Mouse (Mus musculus) spleen, embryonic (tissue): Measurements from ENCODE around the gene Eed.

Experiments
- CTCF ChIA-PET: fragments of 350-600 bp; sonication (Branson Sonifier 250); formaldehyde crosslinking; loops from one replicate; lab custom pipeline; 2022; lab: Charles Lee

Gene Eed

GRCm38 (mm10) chr7:89983441-89983840 is 2.7 kb upstream of the Eed start:
- CTCF ChIA-PET = no interaction called here

- CTCF ChIA-PET = no interaction called here
Observed at GRCm38 (mm10) chr7:89981557-89981956, 774 bp upstream of the Eed start.

- CTCF ChIA-PET = no interaction called here
Observed at GRCm38 (mm10) chr7:89980133-89980484, 674 bp downstream of the Eed start.

DNA sequence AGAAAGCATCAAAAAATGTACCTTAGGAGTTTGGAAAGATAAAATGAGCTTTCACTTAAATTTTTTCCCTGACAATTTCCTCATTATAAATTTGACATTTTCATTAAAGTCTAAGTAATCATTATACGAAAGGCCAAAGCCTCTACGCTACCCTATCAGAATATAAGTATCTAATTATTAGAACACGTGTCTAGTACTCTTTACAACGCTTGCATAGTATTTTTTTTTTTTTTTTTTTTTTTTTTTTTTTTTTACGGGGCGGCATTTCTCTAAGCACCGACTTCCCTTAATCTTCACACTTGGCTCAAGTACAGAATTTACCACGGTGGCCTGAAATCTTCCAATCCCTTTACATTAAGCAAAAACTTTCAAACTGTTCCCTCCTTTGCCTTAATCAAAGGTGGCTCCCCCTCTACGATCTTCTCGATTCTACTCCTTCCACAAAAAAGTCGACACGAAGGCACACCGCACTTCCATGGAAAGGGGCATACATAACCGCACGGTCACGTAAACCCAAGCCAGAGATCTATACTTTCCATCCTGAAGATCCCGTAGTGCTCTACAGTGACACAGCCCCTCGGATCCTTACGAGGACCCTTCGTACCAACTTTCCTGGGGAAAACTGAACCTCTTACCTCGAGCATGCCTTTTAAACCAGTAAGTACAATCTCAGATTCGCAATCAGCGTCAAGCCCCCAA is 1.2 kb downstream of the Eed start:
- CTCF ChIA-PET = interaction anchor here (0.7 kb wide), 1 partner anchor 40 kb away, joined by 9 read pairs; no protein-coding TSS in a partner anchor

- CTCF ChIA-PET = no interaction called here
Observed at GRCm38 (mm10) chr7:89976796-89977195, 4.0 kb downstream of the Eed start.

DNA sequence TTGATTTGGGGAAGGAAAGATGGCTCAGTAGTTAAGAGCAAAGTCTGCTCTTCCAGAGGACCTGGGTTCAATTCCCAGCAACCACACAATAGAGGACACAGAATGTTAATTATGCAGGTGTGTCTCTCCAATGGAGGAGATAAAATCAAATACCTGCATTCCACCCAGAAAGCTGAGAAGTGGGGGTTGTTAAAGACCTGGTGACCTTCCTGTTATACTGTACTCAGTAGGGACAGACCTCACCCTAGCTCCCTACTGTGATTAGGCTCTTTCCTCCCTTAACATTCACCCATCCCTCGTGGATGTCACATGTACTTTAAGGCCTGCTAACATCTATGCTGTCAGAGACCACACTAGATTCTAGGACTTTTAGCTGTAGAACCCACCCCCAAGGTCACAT is 5.2 kb downstream of the Eed start:
- CTCF ChIA-PET = no interaction called here

- CTCF ChIA-PET = no interaction called here
Observed at GRCm38 (mm10) chr7:89967235-89967634, 13.5 kb downstream of the Eed start.

- CTCF ChIA-PET = no interaction called here
Observed at GRCm38 (mm10) chr7:89966771-89967170, 14.0 kb downstream of the Eed start.

- CTCF ChIA-PET = no interaction called here
Observed at GRCm38 (mm10) chr7:89963135-89963534, 17.6 kb downstream of the Eed start.

- CTCF ChIA-PET = no interaction called here
Observed at GRCm38 (mm10) chr7:89957300-89957699, 23.5 kb downstream of the Eed start.

GRCm38 (mm10) chr7:89954261-89954660 is 26.5 kb downstream of the Eed start:
- CTCF ChIA-PET = no interaction called here

DNA sequence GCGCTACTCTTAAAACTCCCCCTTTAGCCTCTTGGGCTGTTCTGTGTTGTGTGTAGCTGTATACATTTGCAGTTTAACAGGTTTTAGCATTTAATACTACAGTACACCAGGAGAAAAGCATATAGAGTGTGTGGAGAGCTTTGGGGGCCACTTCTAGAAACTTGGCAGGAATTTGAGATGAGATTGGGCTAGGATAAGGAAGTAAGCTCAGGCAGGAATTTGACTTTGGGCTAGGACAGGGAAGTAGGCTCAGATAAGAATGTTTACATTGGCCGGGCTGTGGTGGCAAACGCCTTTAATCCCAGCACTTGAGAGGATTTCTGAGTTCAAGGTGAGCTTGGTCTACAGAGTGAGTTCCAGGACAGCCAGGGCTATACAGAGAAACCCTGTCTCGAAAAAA is 31.4 kb downstream of the Eed start:
- CTCF ChIA-PET = interaction anchor here (0.5 to 0.7 kb wide), 2 partner anchors 9 to 194 kb away, joined by 3 to 14 read pairs; no protein-coding TSS in a partner anchor

- CTCF ChIA-PET = no interaction called here
Observed at GRCm38 (mm10) chr7:89948026-89948425, 32.8 kb downstream of the Eed start.

- CTCF ChIA-PET = interaction anchor here (0.6 kb wide), 1 partner anchor 8 kb away, joined by 14 read pairs; no protein-coding TSS in a partner anchor
Observed at GRCm38 (mm10) chr7:89940571-89941463, 40.0 kb downstream of the Eed start, which contains the start of gene Hikeshi. Gene Hikeshi, minus strand, starts transcription at chr7:89941204.

DNA sequence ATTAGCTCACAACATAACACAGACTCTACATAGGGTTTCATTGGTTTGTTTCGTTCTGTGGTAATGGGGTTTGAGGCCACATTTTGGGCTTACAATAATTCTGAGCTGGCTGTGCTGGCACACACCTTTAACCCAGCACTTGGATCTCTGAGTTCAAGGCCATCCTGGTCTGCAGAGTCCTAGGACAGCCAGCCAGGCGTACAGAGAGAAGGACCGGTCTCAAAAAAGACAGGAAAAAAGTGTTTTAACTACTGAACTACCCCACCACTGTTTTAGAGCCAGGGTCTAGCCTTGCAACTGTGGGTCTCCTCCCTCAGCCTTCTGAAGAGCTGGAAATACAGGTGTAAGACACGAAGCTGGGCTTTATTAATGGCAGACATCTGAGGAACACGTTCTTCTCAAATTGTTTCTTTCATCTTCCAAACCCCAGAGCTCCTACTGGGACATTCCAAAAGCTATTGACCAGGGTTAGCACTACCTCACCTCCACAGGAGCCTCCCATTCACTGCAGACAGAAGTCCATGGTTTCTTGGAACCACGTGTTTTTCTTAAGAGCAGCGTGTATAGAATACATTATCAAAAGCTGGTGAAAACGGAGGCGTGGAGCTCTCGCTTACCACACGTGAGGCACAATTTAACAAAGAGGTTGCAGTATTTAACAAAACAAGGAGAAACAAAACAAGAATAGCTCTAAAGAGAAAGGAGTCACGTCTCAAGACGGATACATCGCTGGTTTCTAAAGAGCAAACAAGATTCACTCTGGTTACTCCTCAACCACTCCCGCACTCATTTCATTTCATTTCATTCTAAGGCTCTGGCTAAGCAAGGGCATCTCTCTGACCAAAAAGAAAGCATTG is 41.1 kb downstream of the Eed start:
- CTCF ChIA-PET = interaction anchor here (0.5 to 0.6 kb wide), 2 partner anchors 9 to 40 kb away, joined by 9 to 14 read pairs; no protein-coding TSS in a partner anchor

DNA sequence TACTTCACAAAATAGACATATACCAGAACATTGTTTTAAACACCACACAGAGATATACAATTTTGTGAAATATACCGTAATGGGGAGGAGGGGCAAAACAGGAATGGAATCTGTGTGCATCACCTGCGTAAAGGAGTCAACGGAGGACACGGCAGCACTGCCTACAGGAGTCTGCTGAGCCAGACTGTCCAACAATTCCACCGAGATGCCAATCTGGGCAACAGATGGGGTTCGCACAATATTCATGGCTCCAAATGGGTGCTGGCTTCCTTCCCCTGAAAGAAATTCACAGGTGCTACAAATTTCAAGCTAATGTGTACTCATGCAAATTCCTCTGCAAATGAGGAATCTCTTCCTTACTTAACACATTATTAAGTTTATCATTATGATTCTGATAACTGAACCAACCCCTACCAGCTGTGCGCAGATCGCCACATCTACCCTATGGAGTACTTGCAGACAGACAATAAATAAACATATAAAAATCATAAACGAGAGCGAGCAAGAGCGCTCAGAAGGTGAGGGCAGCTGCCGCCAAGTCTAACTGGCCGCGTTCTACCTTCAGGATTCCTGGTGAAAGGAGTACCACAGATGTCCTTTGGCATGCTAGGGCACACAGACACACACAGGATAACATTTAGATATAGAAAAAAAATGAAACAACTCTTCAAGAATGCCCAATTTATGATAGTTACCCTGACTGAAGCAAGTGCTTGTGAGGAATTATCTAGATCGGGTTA is 57.2 kb downstream of the Eed start:
- CTCF ChIA-PET = no interaction called here

DNA sequence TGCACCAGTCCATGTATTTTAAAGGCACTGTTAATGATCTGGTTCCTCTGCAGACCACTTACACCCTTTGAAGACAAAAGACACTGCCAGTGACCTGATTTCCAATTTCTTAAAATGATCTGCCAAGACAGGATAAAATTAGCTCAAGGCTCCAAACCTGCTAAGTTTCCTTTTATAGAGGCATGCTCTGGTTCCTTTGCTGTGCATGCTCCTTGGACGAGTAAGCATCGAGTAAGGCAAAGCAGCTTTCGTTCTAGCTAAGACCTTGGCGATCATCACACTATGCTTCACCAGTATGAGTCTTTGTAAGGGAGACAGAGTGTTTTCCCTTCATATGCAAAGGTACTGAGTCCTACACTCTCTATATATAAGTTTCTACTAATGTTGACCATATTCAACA is 63.0 kb downstream of the Eed start:
- CTCF ChIA-PET = no interaction called here

DNA sequence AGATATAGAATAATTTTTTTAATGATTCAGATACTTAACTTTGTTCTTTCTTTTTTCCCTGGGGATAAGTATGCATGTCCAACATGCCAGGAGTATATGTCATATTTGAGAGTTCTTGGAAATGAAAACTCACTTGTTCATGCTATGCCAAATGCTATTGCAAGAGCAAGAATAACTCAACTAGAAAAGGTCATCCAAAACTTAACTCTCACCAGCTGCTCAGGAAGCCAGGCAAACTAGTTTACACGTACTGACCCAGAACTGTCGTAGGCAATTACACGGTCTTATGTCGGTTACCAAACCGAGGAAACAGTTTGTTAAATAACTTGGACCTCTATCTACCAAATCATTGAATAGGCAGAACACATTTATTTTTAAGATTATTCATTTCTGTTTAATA is 64.1 kb downstream of the Eed start:
- CTCF ChIA-PET = interaction anchor here (0.8 kb wide), 1 partner anchor 21 kb away, joined by 3 read pairs; no protein-coding TSS in a partner anchor

DNA sequence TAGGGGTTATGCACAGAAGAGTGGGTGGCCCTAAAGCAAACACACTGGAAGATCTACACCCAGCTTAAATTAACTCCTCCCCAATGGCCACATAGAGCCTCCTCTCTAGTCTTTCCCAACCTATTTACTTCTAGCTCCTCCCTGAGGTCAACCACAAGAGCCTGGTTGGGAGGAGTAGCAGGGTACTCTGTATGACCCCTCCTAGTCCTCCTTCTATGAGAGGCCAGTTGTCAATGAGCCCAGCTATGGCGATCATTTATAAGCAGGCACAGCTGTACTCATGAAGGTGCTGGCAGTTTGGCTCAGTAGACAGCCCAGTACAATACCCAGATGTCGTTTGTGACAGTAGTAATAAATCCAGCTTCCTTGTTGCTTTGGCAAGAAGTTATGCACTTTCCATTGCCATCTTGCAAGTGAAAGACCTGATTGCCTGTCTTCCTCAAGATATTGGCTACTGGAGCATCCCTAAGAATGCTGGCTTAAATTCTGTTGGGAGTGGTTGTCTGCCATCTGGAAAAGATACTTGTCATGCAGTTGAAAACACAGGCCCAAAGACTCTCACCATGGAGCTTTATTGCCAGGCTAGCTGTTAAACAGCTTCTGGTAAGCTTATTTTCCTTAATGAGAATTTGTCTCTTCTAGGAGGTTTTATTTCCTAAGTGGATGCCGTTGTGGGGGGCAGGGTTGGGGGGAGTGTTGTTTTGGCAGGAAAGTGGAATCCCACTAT is 67.2 kb downstream of the Eed start:
- CTCF ChIA-PET = interaction anchor here (0.6 kb wide), 1 partner anchor 183 kb away, joined by 5 read pairs; no protein-coding TSS in a partner anchor

DNA sequence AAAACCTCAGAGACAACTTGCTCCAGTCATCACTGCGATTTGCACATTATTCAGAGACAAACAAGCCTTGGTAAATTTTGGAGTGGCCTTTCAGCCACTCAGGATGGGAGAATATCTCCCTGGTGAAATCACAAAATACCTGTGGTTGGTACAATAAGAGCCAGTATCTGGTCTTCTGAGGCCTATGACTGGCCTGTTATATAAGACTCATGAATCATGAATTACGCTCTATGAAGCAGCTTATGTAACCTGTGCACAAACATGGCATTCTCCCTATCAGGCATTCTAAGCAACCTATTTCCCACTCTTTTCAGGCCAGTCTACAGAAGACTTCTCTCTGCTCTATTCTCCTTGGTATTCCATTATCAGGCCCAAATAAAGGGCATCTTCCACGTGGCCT is 68.4 kb downstream of the Eed start:
- CTCF ChIA-PET = no interaction called here
